Mouse (Mus musculus) neutrophil, adult 5-6 weeks (primary cell): ENCODE results near the gene Hist1h1a. TPM values are rescaled to one million over a fixed set of nuclear protein-coding genes. Genes with fewer than 3 reads are reported as not detected.
"Not testable (repeated sequence)": the region's sequence is repeated elsewhere in the genome, so short reads cannot be mapped to it uniquely, and the experiment has no call there.

ENCODE experiments used
- ATAC-seq: fragments of 151-379, 151-347 bp; 2 replicates; pipeline ENCODE4 v1.8.0; 2017; ENCODE audit warnings: mild to moderate bottlenecking, moderate TSS enrichment; ENCODE audit not compliant: insufficient number of reproducible peaks, poor library complexity, low FRiP score, severe bottlenecking; ENCODE audit errors: extremely low read depth
- total RNA-seq: library from RNA; stranded (forward); fragments of 200-1000 nt; gene quantifications from 2 replicates; pipeline ENCODE4 v1.2.3, GENCODE M21; 2017

Gene Hist1h1a
- total RNA-seq, 1 experiment from 2014 or later: 74.8 TPM

- ATAC-seq: peak; percentile 52
Measured at GRCm38 (mm10) chr13:23756790-23757189, 6.7 kb upstream of the Hist1h1a start, which contains the start of gene Hist1h4b. TSS of gene Hist1h4b (plus strand) at chr13:23757013.

GRCm38 (mm10) chr13:23757211-23757773 lies 6.2 kb upstream of the Hist1h1a start:
- no peak for ATAC-seq

GRCm38 (mm10) chr13:23757921-23758320 lies 5.5 kb upstream of the Hist1h1a start:
- ATAC-seq: no peak

GRCm38 (mm10) chr13:23759251-23759771 lies 4.2 kb upstream of the Hist1h1a start:
- ATAC-seq: no peak

- no peak for ATAC-seq
Measured at GRCm38 (mm10) chr13:23759916-23760239, 3.6 kb upstream of the Hist1h1a start.

GRCm38 (mm10) chr13:23760240-23760971 lies 3.1 kb upstream of the Hist1h1a start:
- no peak for ATAC-seq

- ATAC-seq: peak; percentile 40
Measured at GRCm38 (mm10) chr13:23760972-23761864, 2.2 kb upstream of the Hist1h1a start, which contains the start of gene Hist1h4a. TSS of gene Hist1h4a (minus strand) at chr13:23761230.

- peak; percentile 68 for ATAC-seq
Measured at GRCm38 (mm10) chr13:23761871-23762821, 1.3 kb upstream of the Hist1h1a start, which contains the start of gene Hist1h3a. TSS of gene Hist1h3a (minus strand) at chr13:23762386.

- ATAC-seq: no peak
Measured at GRCm38 (mm10) chr13:23763242-23763585, 252 bp upstream of the Hist1h1a start.

GRCm38 (mm10) chr13:23764324-23765171 lies 1.1 kb downstream of the Hist1h1a start:
- ATAC-seq: no peak

- ATAC-seq: no peak
Measured at GRCm38 (mm10) chr13:23765172-23765513, 1.7 kb downstream of the Hist1h1a start.

GRCm38 (mm10) chr13:23766772-23767171 lies 3.3 kb downstream of the Hist1h1a start:
- no peak for ATAC-seq

- 0 out of 2 replicates have a peak, but pooled peaks have one; percentile 23 for ATAC-seq
Measured at GRCm38 (mm10) chr13:23768834-23769397, 5.5 kb downstream of the Hist1h1a start.

GRCm38 (mm10) chr13:23769613-23770012 lies 6.1 kb downstream of the Hist1h1a start, which contains the start of gene Trim38:
TSS of gene Trim38 (plus strand) at chr13:23769913.
- not testable (repeated sequence) for ATAC-seq

- no peak for ATAC-seq
Measured at GRCm38 (mm10) chr13:23772561-23773313, 9.3 kb downstream of the Hist1h1a start.

- no peak for ATAC-seq
Measured at GRCm38 (mm10) chr13:23778339-23778738, 14.9 kb downstream of the Hist1h1a start.
